Mouse (Mus musculus): ENCODE results near the gene 1300017J02Rik.

The 1300017J02Rik gene

DNA sequence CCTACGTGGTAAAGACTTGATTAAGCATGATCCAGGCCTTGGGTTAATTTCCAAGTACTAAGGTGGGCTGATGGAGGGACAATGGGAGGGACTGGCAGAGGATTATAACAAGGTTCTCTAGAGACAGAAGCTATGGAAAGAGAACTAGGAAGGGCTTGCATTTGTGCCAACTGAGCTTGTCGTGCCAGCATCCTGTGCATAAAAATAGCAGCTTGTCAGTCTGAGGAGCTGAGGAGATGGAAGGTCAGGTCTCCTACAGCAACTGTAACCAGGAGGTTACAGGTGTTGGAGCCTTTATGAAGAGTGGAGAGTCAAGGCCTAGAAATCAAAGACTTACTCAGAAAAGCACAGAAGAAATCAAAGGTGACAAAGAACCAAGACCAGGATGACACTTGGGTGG lies 91.3 kb downstream of the 1300017J02Rik start:
- DNase-seq (ENCODE audit: low spot score in 2 of 2), result no peak

DNA sequence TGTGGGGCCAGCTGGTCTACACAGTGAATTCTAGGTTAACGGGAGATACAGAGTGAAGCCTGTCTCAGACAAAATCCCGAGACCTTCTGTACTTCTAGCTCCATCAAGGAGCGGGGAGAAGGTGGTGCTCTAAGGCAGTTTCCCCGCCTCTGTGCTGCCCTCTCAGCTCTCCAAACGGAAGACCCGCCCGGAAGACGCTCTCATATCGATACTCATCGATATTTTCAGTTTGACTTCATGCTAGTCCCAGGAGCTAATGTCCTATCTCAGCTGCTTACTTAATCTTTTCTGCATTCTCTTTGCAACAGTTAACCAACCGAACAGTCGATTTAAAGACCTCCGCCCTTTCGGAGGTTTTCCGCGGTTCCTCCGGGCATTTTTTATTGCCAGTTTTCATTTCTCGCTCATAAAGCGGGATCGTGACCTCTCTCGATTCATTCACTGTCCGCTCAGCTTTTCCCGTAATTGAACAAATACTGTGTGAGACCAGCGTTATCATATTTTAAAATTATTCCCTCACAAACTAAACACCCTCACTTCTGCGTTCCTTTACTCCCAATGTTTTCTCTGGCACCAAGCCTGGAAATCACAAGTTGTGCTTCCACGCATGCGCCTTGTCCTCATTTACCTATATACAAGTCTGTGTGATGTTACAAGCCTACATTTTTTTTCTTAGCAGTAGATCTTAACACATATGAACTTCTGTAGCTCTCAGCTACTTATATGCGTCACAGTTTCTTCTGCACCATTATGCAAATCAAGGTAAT lies 92.0 kb downstream of the 1300017J02Rik start:
- no peak for DNase-seq (ENCODE audit: low spot score in 2 of 2)

DNA sequence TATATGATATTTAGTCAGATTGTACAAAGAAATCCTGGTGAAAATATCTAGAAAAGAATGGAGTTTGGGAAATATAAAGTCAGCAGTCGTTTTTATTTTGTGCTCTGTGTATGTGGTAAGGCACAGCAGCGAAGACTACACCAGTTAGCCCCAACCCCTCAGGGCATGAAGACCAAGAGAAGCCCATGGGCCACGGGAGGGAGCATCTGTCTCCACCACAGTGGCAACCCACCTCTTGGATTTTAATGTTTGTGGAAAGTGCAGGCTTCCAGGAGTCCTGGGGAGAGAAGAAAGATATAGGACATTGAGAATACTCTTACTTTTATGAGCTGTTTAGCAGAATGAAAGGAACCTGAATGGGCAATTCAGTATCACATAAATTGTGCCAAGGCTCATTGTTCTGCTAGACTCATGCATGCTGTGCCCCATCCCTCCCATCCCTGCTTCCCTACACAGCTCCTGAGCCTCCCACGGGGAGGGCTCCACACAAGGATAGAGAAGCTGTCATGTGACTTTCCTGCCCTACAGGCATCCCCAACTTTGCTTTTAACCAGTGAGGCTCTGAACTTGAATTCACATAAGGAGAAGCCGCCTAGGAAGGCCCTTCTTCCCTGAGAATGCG lies 96.0 kb downstream of the 1300017J02Rik start:
- no peak for DNase-seq (ENCODE audit: low spot score in 2 of 2)

DNA sequence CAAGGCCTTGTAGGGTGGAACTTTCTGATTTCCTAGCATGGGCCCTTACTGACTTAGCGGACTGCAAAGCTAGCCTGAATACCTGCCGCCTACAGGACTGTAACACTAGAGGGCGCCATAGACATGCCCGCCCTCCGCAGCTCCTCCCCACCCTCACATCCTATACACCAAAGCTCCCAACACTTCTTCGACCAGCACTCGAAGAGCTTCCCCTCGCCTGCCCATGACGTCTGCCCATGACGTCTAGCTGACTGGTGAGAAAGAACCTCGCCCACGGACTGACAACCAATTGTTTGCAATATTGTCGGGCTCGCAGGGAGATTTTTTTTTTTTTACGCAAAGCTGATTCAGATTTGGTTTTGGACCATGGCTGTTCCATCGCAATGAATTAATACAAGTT lies 97.0 kb downstream of the 1300017J02Rik start:
- DNase-seq (ENCODE audit: low spot score in 2 of 2), result peak; percentile 46 to 50

DNA sequence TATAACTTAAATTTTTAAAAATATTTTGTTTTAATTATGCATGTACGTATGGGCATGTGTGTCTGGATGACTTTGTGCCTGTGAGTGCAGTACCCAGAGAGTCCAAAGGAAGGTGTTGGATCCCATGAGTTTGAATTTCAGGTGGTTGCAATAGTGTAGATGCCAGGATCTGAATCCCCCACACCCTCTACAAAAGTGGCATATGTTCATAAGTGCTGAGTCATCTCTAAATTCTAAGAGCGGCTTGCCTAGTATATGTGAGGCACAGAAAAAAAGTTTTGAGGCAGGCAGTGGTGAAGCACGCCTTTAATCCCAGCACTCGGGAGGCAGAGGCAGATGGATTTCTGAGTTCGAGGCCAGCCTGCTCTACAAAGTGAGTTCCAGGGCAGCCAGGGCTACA lies 99.1 kb downstream of the 1300017J02Rik start:
- DNase-seq (ENCODE audit: low spot score in 2 of 2), result no peak

DNA sequence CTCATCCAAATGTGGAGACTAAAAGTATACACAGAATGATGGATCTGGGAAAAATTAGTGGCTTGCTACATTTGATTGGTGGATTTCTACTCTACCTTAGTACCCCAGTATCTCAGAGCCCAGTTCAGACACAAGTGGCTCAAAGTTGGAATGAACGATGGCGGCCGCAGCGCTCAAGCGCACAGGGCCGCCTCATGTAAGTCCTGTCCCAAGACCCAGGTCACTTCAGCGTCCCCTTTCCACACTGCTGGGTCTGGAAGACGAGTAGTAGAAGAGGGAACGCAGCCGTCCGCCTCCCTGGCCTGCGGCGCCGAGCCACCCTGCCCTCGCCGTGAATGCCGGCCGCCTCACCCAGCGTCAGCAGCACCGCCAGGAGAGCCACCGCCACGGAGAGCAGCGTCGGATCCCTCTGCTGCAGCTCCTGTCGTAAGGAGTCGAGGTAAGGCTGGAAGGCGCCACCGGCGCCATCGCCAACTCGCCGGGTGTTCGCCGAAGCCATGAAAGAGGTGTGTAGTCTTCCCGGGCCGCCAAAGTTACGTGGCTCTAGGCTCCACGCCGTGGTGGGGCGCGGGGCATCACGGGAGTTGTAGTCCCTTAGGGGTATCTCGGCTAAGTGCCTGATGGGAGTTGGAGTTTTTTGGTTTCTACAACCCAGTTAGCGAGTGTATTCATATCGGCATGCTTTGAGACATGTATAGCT lies 103.2 kb downstream of the 1300017J02Rik start, which contains the start of gene Srprb:
Gene Srprb, minus strand, starts transcription at position 577 of the 700 bp plus-strand sequence.
- peak; percentile 91 to 94 for DNase-seq (ENCODE audit: low spot score in 2 of 2)

Data from right cerebral cortex, postnatal 36 days (tissue).